Mouse (Mus musculus) lung, postnatal 4 days (tissue): ENCODE results near the gene Foxn1.

Experiments
- DNase-seq, 2 experiments: peaks; one replicate each; pipeline ENCODE4 v3.0.0; 2021

Gene Foxn1

GRCm38 (mm10) chr11:78355471-78356238 is 30.7 kb downstream of the Foxn1 start:
- peak; percentile 47 to 73 for DNase-seq

GRCm38 (mm10) chr11:78354905-78355304 is 31.5 kb downstream of the Foxn1 start:
- DNase-seq = no peak

GRCm38 (mm10) chr11:78353081-78353480 is 33.3 kb downstream of the Foxn1 start:
- peak in 1 of 2 experiments; percentile 47 for DNase-seq

- DNase-seq = no peak
Observed at GRCm38 (mm10) chr11:78349441-78350358, 36.7 kb downstream of the Foxn1 start.

- no peak for DNase-seq
Observed at GRCm38 (mm10) chr11:78348474-78348873, 37.9 kb downstream of the Foxn1 start.

- DNase-seq = peak; percentile 74 to 81
Observed at GRCm38 (mm10) chr11:78347908-78348307, 38.5 kb downstream of the Foxn1 start.

- peak; percentile 21 to 77 for DNase-seq
Observed at GRCm38 (mm10) chr11:78347070-78347754, 39.1 kb downstream of the Foxn1 start.

GRCm38 (mm10) chr11:78346326-78347069 is 39.9 kb downstream of the Foxn1 start:
- peak in 1 of 2 experiments; percentile 23 for DNase-seq

GRCm38 (mm10) chr11:78345801-78346200 is 40.6 kb downstream of the Foxn1 start:
- peak; percentile 61 to 68 for DNase-seq

- peak; percentile 70 to 82 for DNase-seq
Observed at GRCm38 (mm10) chr11:78344890-78345715, 41.3 kb downstream of the Foxn1 start.

- DNase-seq = no peak
Observed at GRCm38 (mm10) chr11:78344328-78344889, 41.9 kb downstream of the Foxn1 start.

- peak; percentile 88 to 89 for DNase-seq
Observed at GRCm38 (mm10) chr11:78343381-78344327, 42.7 kb downstream of the Foxn1 start, which contains the start of gene Unc119. Unc119 (plus strand) TSS chr11:78343482.

GRCm38 (mm10) chr11:78341702-78342101 is 44.7 kb downstream of the Foxn1 start:
- no peak for DNase-seq

- DNase-seq = no peak
Observed at GRCm38 (mm10) chr11:78337040-78337439, 49.3 kb downstream of the Foxn1 start.

GRCm38 (mm10) chr11:78333992-78334391 is 52.4 kb downstream of the Foxn1 start:
- no peak for DNase-seq

GRCm38 (mm10) chr11:78332676-78333075 is 53.7 kb downstream of the Foxn1 start:
- no peak for DNase-seq

- no peak for DNase-seq
Observed at GRCm38 (mm10) chr11:78328512-78329056, 57.8 kb downstream of the Foxn1 start.

- DNase-seq = peak; percentile 96 to 97
Observed at GRCm38 (mm10) chr11:78327634-78328511, 58.5 kb downstream of the Foxn1 start, which contains the start of gene Pigs. Pigs (plus strand) TSS chr11:78328415.
